Mouse (Mus musculus) layer of hippocampus, adult 11-12 months (tissue): ENCODE measurements around the gene L1cam.

Source experiments
- DNase-seq: peaks from one replicate; pipeline ENCODE4 v3.0.0; 2022; ENCODE audit warnings: low spot score

Gene L1cam

DNA sequence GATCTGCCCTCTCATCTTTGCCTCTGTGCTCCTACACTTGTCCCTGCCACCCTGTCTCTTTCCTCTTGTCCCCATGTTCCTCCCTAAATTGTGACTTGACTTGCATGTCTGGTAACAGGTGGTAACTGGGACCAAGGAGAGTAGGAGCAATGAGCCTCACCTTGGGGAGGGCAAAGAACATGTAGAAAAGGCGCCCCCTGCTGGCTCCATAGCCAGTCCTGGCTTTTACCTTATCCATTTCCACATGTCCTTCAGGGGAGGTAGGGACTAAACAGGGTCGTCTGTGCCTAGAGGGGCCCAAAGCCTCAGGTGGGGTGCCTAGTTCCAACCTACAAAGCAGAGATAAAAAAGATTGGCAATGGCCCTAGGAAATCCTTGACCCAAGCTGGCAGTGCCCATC, at the start of gene L1cam:
L1cam (minus strand) TSS at position 387 of the 400 bp plus-strand sequence.
- DNase-seq: peak; percentile 61

DNA sequence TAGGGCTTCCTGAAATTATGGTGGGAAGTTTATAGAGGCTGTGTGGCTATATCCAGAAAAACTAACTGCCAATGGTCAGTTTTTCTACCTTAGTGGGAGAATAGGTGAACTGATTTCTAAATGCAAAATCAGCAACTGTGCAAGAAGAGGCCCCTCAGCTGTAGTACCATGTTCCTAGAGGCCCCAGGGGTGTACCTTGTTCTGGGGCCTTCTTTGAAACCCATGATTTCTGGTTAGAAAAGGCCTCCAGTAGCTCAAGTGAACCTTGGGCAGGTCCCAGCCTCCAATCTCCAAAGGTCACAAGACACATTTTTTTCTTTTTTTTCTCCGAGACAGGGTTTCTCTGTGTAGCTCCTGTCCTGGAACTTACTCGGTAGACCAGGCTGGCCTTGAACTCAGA, 46.4 kb upstream of the L1cam start:
- no peak for DNase-seq

DNA sequence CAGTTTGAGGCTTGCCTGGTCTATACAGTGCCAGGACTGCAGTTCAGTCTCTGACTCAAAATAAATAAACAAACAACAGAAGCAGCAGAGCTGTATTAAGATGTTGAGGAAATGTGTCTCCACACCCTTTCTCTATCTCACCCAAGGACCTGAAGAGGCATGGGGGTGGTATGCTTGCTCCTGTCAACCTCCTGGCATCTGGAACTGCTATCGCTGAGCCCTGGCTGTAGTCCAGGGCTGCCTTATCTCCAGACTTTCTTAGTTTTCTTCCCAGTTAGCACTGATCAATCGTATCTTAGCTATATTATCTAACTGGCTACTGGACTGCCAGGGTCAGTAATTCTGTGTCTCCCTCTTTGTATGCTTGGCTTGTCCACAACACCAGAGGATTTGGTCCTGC, 46.0 kb upstream of the L1cam start:
- no peak for DNase-seq

DNA sequence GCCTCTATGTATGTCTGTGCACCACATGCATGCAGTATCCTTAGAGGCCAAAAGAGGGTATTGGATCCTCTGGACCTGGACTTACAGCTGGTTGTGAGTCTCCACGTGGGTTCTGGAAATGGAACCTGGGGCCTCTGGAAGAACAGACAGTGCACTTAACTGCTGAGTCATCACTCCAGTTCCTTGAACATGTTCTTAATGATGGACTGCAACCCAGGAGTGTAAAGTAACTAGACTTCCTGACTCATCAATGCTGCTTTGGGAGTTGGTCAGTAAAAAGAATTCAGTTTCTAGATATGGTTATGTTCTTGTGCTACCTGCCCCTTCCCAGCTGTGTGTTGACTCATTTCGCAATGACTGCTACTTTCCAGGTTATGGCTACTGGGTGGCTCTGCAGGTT, 36.0 kb upstream of the L1cam start:
- DNase-seq: no peak

DNA sequence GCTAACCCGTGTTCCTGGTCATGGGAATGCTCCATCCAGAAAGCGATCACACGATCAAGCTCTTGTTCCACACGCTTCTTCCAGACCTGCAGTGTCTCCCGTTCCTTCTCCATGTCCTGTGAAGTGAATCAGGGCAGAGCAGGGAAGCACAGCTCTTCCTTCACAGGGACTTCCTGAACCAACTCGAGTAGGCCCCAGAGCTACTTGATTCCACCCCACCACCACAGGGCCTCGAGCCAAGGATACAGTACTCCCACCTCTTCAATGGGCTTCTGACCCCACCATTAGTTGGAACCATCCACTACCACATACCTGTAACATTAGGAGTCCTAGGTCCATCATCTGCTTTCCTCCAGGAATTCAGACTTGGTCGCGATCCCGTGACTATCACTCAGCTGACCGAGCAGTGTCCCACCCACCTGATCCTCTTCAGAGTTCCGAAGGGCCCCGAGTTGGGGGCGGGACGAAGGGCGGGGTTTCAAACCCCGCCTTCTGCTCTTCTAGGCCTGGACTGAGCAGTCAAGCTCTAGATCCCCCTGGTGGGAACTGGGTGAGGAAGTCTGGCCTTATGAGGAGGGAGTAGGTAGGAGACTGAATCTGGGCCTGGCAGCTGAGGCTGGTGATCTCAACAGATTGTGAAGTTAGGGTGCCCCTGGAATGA, 34.6 kb upstream of the L1cam start, which contains the start of gene Renbp:
Renbp (minus strand) TSS at position 449 of the 661 bp plus-strand sequence.
- peak; percentile 58 for DNase-seq

DNA sequence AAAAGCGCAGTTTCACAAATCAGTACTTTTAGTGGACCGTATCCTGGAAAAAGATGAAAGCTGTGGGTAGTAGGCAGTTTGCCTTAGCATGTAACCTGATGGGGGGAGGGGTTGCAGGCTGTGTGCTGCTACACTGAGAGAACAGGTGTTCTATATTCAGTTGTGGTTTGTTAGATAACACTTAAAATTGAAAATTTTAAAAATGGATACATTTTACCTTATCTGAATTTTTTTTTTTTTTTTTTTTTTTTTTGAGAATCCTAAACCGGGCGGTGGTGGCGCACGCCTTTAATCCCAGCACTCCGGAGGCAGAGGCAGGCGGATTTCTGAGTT, 26.6 kb upstream of the L1cam start:
- DNase-seq: no peak

DNA sequence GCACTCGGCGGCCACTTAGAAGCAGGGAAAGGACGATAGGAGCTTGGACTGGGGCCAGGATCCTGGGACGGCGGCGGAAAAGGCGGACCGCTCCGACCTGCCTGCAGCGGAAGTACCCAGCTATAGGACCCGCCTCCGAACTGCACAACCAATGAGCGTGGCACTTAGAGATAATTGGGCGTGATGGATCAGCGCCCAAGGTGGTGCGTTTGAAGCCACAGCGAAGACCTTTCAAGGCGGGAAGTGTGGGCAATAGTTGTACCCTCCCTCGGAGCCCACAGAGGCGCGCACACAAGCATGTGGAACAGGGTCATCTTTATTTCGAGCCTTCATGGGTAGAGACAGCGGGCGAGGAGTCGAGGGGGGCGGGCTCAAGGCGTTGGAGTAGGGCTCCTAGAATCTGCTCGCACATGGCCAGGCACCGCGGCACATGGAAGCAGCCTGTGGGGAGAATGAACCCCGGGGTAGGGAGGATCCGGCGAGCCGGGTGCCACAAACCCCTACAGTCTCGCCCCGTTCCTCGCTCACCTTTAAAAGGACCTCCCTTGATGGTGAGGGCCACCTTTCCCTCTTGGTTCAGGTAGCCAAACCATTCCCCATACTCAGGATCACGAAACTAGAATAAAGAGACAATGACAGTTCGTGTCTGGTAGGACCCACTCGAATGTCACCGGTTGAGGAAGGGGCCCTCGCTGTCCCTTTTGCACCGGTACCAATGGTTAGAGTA, 26.1 kb upstream of the L1cam start, which contains the start of the genes Arhgap4 and Naa10:
Arhgap4 (minus strand) TSS at position 48 of the 727 bp plus-strand sequence.
Naa10 (minus strand) TSS at position 122 of the 727 bp plus-strand sequence.
- peak; percentile 86 for DNase-seq

DNA sequence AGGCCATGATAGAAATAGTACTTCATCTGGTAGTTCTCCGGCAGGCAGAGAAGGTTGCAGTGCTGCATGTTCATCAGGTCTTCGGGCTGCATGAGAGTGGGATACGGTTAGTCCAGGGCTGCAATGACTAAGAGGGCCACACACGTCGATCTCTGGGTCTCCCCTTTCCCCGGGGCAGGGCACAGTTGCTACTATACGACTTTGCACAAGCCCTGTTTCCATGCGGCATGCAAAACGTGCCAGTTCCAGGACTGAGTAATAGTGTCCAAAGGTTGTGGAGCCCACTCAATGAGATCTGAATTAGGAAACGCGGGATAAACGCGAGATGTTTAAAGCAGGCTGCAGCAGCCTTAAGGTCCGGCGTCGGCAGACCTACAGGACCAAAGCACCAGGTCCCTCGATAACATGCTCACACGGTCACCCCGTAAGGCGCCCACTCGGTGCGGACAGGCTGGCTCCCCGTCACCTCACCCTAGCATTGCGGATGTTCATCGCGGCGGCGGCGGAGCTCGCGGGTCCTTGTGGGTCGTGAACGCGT, 25.4 kb upstream of the L1cam start:
- peak; percentile 7 for DNase-seq

DNA sequence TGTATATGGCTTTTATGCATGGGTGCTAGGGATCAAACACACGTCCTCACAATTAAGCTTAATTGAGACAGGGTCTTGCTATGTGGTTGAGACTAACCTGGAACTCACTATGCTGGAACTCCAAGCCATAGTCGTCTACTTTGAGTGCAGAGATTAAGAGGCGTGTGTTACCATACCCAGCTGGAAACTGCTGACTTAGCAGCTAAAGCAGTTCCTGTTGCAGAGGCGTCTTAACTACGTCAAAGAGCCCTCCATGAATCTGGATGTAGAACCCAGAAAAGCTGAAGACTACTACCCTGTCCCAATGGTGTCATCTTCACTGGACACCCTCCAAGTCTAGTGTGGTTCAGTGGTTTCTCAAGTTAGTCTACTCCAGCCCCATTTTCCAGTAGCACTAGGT, 22.7 kb upstream of the L1cam start:
- DNase-seq: no peak

DNA sequence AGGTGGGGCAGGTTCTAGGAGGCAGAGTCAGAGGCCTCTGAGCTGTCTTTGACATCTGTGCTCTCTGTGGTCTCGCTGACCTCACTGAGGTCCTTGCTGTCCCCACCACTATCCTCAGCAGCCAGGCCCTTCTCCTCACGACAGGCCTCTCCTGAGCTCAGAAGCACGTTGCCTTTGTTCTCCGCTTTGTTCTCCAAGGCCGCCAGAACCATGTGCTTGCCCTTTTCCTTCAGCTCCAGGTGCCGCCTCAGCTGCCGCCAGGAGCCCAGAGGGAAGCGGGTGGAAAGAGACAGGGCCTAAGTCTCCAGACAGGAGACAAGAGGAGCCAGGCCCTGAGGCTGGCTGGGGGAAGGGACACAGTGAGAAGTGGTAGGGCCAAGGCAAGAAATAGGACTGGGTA, 21.0 kb upstream of the L1cam start:
- no peak for DNase-seq

DNA sequence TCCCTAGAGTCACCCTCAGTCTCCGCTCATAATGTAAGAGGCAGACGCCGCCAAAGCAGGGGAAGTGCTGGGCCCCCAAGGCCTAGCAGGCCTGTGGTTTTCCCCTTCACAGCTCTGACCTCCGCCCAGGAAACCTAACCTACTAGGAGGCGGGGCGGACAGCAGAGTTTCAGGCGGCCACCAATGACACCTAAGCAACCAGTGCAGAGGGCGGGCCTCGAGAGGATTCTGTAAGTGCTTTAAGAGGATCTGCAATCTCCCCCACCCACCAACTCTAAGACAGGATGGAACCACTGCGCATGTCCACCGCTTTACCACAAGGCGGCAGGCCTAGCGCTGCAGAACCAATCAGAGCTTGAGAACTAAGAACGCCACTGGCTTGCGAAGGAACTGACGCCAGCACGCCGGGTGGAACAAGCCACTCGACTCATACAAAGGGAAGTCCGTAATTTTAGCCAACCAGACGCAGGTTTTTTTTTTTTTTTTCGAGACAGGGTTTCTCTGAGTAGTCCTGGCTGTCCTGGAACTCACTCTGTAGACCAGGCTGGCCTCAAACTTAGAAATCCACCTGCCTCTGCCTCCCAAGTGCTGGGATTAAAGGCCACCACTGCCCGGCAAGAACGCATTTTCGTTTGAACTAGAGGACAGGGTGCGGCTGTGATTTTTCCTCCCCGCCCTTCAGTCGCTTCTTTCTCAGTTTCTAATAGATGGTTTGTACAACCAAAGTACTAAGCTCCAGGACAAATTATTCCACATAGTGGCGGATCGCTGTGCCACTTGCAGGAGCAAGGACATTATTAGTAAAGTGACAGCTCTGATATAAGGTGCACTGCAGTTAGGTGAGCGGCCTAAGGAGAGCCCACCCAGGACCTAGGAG, 19.2 kb upstream of the L1cam start:
- DNase-seq: peak; percentile 91

DNA sequence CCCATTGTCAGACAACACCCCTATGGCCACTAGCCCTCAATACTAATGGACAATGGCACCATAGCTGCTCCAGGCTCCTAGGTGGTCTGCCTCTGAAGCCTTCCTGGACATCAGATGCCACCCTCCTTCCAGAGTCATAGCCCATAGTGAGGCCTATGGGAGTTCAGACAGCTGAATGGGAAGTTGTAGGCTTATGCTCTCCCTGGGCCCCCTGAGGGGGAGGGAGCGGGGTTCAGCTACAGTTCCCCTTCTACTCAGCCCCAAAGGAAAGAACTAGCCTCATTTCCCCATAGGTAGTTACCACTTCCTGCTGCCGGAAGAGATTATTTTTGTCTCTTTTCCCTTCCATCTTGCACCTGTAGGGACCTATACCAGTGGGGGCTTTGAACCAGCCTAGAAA, 15.7 kb upstream of the L1cam start:
- DNase-seq: no peak

DNA sequence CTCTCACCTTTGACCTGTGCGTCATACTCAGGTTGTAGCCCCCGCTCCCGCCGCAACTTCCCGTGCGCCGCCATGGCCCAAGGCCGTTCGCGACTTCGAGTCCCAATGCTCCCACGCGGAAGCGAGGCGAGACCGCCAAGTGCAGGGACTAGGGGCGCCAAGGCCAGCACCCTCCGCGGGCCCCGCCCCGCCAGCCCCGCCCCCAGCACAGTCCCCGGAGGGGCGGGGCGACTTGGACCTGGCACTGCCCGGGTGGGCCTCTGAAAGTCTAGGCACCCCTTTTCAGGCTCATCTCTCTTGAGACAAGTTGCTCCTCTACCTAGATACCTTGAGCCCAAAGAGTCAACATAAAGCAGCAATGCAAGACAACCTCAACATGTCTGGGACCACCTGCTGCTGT, 15.3 kb upstream of the L1cam start:
- peak; percentile 7 for DNase-seq

DNA sequence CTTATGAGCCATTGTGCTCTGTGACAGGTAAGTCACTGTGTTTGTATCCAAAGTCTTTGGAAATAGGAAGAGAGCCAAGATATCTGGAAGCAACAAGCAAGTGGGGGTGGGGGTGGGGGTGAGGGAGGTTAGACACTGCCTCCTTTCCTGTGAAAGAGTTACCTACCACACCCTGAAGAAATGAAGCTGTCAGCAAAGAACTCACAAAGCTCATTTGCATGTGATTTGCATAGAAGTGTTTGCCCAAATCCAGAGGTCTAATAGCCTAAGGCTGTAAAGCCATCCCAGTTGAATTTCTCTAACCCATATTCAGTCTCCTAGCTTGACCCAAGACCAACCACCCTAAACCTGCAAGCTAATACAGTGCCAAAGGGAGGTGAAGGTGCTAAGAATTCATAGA, 14.5 kb upstream of the L1cam start:
- no peak for DNase-seq

DNA sequence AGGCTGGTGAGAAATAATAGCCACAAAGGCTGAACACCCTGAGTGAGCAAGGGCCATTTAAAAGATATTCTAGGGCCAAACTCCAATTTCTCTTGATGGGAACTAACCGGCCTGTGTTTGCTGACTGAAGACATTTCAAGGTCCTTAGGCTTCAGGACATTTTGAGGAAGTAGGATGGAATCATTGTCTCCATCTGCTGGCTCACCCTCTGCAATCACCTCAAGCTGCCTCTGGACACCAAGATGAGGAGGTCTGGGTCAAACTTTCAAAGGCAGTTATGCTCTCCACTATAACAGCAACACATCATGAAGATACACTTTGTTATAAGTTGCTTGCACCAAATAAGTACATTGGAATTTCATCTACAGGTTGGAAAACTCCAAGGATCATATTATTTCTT, 14.1 kb upstream of the L1cam start:
- no peak for DNase-seq

DNA sequence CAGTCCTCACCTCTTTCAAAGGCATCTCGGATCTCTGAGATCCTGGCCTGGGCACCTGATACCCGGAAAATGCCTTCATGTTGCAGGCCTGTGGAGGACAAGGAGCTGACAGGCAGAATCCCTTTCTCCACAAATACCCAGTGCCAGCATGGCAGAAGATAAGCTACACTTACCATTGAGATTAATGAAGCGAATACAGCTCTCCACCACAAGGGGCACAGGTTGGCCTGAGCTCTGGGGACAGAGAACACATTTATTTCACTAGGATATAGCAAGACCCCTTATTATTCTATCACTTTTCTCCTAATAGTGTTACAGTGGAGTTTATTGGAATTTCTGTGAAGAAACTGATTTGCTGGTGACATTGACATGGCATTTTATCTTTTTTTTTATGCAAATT, 2.1 kb upstream of the L1cam start:
- no peak for DNase-seq

DNA sequence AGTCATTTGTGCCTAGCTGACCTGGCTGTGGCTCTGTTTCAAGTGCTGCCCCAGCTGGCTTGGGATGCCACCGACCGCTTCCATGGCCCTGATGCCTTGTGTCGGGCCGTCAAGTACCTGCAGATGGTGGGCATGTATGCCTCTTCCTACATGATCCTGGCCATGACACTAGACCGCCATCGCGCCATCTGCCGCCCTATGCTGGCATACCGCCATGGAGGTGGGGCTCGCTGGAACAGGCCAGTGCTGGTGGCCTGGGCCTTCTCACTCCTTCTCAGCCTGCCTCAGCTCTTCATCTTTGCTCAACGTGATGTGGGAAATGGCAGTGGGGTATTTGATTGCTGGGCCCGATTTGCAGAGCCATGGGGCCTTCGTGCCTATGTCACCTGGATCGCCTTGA, 3.1 kb downstream of the L1cam start:
- DNase-seq: no peak

DNA sequence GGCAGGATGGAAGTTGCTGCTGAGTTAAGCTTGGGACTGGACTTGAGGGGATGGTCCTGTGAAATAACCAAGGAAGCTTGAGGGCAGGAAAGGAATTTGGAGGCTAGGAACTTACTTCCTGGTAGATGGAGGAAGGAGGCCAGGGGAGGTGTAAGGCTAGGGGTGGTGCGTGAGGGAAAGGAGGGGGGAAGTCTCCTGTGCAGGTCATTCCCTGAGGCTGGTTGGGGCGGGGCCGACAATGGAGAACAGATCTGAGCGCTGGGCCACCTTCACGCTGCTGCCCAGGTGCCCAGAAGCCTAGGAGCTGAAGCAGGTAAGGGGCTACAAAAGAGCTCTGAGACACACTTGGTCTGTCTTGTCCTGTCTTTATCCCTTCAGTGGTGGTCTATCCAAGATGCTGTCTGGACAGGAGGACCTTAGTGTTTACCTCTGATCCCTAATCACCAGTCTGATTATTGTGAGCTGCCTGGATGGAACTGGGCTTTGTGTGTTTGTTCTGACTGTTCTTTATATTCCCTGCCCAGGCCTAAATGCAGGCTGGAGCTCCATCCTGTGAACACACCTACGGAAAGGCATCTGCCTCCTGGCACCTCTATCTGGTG, 4.3 kb downstream of the L1cam start, which contains the start of gene Avpr2:
Avpr2 (plus strand) TSS at position 552 of the 602 bp plus-strand sequence.
- no peak for DNase-seq

DNA sequence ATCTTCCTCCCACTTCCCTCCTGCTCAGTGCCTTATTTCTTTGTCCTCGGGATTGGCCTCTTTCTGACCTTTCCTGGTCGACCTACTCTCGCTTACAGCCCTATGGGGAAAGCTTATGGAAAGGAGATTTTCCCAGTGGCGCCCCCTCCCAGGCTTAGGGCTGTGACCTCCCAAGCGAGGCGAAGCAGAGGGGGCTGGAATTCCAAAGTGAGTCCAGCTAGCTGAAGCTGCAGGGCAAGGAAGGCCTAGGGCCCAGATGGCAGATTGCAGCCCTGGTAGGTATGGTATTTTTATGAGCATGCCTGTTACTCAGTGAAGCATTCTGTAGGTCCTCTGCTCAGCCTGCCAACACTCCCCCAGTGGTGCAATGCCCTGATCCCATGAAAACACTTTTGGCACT, 14.4 kb downstream of the L1cam start:
- DNase-seq: no peak

DNA sequence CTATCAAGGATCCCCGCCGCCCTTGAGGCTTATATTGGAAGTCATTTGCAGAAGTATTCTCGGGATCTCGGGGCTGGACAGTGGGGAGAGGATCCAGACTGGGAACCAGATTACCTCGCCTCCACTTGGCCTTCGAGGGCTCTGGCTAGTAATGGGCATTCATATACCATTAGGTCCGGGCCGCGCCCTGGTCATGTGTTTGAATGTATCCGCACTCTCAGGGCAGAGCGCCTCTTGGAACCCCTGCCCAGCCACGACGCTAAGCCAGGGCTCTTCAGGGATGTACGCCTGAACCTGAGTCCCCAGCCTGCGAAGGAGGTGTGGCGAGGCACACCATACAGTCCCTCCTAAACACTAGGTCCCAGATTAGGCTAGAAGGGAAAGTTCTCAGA, 14.9 kb downstream of the L1cam start:
- DNase-seq: no peak

DNA sequence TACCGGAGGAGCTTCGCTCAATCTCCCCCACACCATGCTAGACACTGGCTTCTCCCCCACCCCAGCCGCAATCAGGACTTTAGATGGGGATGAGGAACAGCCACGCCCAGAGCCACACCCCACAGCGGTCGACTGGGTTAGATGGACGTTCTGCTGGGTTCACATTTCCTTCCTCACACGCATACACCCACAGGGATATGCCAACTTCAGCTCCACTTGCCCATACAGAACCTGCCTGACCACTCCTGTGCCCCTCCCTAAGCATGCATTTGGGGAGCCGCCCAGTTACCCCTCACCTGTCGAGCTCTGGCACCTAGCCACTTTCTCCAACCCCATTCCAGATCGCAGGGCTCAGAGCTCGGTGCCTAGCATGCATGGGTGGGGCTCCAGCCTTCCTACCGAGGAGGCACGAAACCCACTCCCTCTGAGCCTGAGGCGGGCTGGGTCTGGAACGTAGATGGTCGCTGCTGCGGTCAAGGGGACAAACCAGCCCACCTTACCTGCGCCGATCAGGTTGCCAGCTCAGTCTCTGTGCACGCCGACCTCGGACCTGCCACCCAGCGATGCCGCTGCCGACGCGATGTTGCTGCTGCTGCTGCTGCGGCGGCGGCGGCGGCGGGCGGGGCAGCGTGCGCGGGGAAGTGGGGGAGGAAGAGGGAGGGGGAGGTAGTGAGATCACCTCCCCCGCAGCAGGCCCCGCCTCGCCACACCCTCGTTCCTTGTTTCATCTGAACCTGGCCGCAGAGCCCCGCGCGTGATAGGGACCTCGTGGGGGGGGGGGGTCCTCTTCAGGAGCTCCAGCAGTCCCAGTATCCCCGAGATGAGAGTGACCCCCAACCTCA, 15.5 kb downstream of the L1cam start:
- DNase-seq: no peak
